Mouse (Mus musculus) G1E (cell line): Measurements from ENCODE around the gene Stom. TPM values are rescaled to one million over a fixed set of nuclear protein-coding genes. Genes with fewer than 3 reads are reported as not detected.

Experiments used
- ATAC-seq: 2 replicates; pipeline ENCODE4 v1.8.0; 2016; ENCODE audit warnings: mild to moderate bottlenecking; ENCODE audit not compliant: insufficient number of reproducible peaks, poor library complexity, low FRiP score, severe bottlenecking; ENCODE audit errors: extremely low read depth
- DNase-seq: peaks from one replicate; pipeline ENCODE4 v3.0.0; 2012; ENCODE audit warnings: low spot score
- H3K27me3 ChIP-seq: 2 replicates; pipeline ENCODE4 v1.6.1; 2012; ENCODE audit warnings: mild to moderate bottlenecking, low read length, inconsistent platforms; ENCODE audit not compliant: insufficient read depth
- H3K36me3 ChIP-seq: replicated peaks from 2 replicates; pipeline ENCODE3; 2012; ENCODE audit warnings: mild to moderate bottlenecking, inconsistent platforms
- H3K4me1 ChIP-seq: 2 replicates; pipeline ENCODE4 v1.6.1; 2012; ENCODE audit warnings: low read depth, low read length, inconsistent platforms, mixed read lengths; ENCODE audit not compliant: insufficient read depth
- H3K4me3 ChIP-seq: 2 replicates; pipeline ENCODE4 v1.5.1; 2012; ENCODE audit warnings: low read depth, mild to moderate bottlenecking, inconsistent platforms, low read length, moderate library complexity, mixed read lengths
- H3K9me3 ChIP-seq: replicated peaks from 2 replicates; pipeline ENCODE4 v1.6.1; 2012; ENCODE audit warnings: inconsistent platforms
- CTCF ChIP-seq: IDR thresholded peaks from 2 replicates; pipeline ENCODE4 v1.5.1; 2012; ENCODE audit warnings: low read depth, low read length, inconsistent platforms, mixed read lengths
- GATA1 ChIP-seq: IDR thresholded peaks from 2 replicates; pipeline ENCODE4 v1.6.1; 2012; ENCODE audit warnings: borderline replicate concordance, low read length, inconsistent platforms, mixed read lengths
- GATA2 ChIP-seq: IDR thresholded peaks from 2 replicates; pipeline ENCODE4 v1.6.1; 2012; ENCODE audit warnings: low read depth, low read length, inconsistent platforms, borderline replicate concordance
- POLR2AphosphoS5 ChIP-seq: IDR thresholded peaks from 2 replicates; pipeline ENCODE4 v1.6.1; 2012; ENCODE audit warnings: low read depth, low read length, inconsistent platforms; ENCODE audit not compliant: insufficient replicate concordance
- TAL1 ChIP-seq: conservative IDR thresholded peaks from 2 replicates; pipeline ENCODE4 v1.6.1; 2012; ENCODE audit warnings: low read depth, low read length, inconsistent platforms, mixed read lengths
- polyA plus RNA-seq: library from polyadenylated mRNA; stranded (reverse); fragments of >175 nt; gene quantifications from 2 replicates; pipeline ENCODE4 v1.2.3, GENCODE M21; 2012
- total RNA-seq, 2 experiments: library from RNA; stranded (forward) in 1 of 2; stranded (reverse) in 1 of 2; fragments of 200-1000 nt in 1 of 2; fragments of >200 nt in 1 of 2; fragmentation: Nextera tagmentation in 1 of 2; gene quantifications; 2 replicates each; pipeline ENCODE4 v1.2.3; 2014 to 2017

The Stom gene
- total and polyA plus RNA-seq, 3 experiments, result 3.4 to 51.4 (median 13.7) TPM

- H3K4me3 ChIP-seq, result no peak overlapping the region
- ATAC-seq, result no peak
- DNase-seq, result no peak
- H3K4me1 ChIP-seq, result peaks cover 46% of the 10 kb centered on the region
- peaks cover 45% of the 10 kb centered on the region for H3K36me3 ChIP-seq
- H3K9me3 ChIP-seq, result no peaks in the 10 kb centered on the region
- H3K27me3 ChIP-seq, result no peaks in the 10 kb centered on the region
- TF ChIP-seq TAL1 (no peak), GATA2 (no peak), POLR2AphosphoS5 (no peak), GATA1 (no peak), CTCF (no peak)
These were observed 10.8 kb downstream of the Stom start for GRCm38 (mm10) chr2:35325930-35326329.

DNA sequence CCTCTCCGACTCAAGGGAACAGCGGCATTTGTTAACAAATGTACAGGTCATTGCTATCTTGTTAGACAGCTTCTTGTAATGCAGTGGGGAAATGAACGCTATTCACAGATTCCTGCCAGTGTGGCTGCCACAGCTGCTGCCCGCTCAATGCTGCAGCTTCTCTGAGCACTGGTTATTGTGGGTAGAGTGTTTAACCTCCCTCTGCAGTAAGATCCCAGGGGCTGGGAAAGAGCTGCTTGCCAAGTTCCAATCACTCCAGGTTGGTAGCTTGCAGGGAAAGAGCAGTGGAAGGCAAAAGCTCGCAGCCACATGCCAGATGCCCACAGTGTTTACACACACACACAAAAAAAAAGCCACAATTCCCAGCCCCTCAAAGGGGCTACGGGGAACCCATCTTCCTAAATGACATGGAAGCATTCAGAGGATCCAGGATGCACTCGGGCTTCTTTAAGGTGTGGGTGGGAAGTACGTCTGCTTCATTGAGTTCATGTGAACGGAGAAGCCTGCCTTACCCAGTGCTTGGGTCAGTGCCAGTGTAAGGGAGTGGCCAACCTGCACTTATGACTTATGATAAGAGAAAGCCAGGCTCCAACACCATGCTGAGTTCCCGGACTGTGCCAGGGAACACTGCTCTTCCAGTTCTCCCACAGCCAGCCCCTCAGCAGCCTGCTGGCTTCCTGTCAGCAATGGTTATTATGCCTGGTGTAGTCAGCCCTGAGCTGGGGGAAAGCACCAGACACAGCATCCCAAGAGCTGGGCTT is 14.2 kb downstream of the Stom start:
- DNase-seq (no peak), ATAC-seq (no peak)
- no peak for TF ChIP-seq GATA1
- TF ChIP-seq CTCF, result no peak
- no peak for TF ChIP-seq TAL1
- no peak for TF ChIP-seq POLR2AphosphoS5
- TF ChIP-seq GATA2, result no peak
- no peak overlapping the region for H3K4me3 ChIP-seq
- peaks cover 75% of the 10 kb centered on the region for H3K36me3 ChIP-seq
- peaks cover 25% of the 10 kb centered on the region for H3K4me1 ChIP-seq
- H3K27me3 ChIP-seq, result no peaks in the 10 kb centered on the region
- no peaks in the 10 kb centered on the region for H3K9me3 ChIP-seq

DNA sequence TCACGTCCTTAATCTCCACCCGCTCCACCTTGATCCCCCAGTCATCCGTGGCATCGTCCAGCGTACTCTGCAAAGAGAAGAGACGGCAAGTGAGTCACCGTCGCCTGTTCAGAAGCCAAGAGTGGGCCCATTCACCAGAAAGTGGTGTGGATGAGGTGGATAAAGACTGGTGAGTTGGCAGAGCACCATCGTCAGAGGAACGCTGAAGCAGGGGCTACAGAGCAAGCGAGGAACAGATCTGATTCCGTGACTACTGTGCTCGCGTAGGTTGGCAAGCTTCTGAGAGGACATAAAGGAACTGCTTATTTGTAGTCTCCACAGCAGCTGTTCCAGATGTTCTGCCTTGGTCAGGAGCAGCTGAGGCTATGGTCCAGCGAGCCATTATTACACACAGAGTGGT is 16.4 kb downstream of the Stom start:
- DNase-seq (no peak), ATAC-seq (no peak)
- H3K4me3 ChIP-seq, result no peak overlapping the region
- H3K9me3 ChIP-seq, result no peaks in the 10 kb centered on the region
- H3K36me3 ChIP-seq, result peaks cover 86% of the 10 kb centered on the region
- H3K27me3 ChIP-seq, result no peaks in the 10 kb centered on the region
- TF ChIP-seq POLR2AphosphoS5 (no peak), CTCF (no peak), TAL1 (no peak), GATA2 (no peak), GATA1 (no peak)
- peaks cover 9% of the 10 kb centered on the region for H3K4me1 ChIP-seq

DNA sequence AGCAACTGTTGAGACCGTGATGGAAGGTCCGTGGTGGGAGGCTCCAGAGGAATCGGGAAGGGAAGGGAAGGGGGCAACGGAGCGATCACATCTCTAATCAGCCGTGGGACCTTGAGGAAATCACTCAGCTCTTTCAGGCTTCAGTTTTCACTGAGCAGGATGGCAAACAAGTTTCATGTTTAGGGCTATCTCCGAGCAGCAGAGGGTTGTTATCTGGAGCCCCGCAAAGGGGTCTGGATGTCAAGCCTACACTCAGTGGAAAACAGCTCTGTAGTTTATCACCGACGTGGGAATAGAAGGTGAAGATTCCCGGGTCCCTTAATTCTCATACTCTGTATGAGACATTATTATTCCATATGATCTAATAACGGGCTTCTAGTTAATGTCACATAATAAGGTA is 18.4 kb downstream of the Stom start:
- no peaks in the 10 kb centered on the region for H3K27me3 ChIP-seq
- H3K4me1 ChIP-seq, result peaks cover 9% of the 10 kb centered on the region
- DNase-seq (no peak), ATAC-seq (no peak)
- no peak overlapping the region for H3K4me3 ChIP-seq
- peaks cover 75% of the 10 kb centered on the region for H3K36me3 ChIP-seq
- no peaks in the 10 kb centered on the region for H3K9me3 ChIP-seq
- TF ChIP-seq CTCF (no peak), TAL1 (no peak), GATA1 (no peak), GATA2 (no peak), POLR2AphosphoS5 (no peak)

DNA sequence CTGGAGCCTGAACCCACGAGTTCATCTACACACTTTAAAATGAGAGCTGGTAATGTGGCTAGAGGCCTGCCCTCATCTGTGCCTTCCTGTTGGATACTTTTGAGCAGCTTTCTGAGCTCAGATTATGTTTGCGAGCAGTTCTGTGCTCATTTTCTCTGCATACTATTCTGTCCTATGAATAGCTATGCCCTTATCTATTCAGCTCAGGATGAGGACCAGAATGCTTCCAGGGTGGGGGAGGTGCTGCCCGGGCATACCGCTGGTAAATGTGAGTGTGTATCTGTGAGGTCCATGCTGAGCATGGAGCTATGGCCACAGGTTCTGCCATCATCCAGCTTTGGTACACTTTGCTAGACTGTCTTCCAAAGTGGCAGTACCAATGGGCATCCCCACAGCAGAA is 19.2 kb downstream of the Stom start:
- ATAC-seq, result peak; percentile 15; the same call in 1 of the 2 replicates

DNA sequence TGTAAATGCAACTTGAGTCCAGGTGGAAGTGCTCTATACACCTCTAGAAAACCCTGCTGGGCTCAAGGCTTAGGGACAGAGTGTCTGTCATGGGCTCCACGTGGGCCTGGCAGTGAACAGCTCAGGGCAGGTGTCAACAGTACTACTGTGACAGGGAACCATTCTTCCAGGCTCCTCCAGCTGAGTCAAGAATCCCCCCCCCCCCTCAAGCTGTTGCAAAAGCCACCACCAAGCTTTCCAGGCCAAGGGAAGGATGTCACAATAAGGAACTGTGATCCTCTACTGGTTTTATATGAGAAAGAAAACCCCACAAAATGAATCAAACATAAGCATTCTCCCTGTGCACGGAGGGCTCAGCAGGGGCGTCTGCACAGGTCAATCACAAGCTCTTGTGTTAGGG is 22.5 kb downstream of the Stom start:
- peaks cover 5% of the 10 kb centered on the region; the same call in 1 of the 2 replicates for H3K4me1 ChIP-seq
- peaks cover 36% of the 10 kb centered on the region for H3K36me3 ChIP-seq
- ATAC-seq, result no peak

More for the DNA sequence above, 19.2 kb downstream of the Stom start:
- Histone ChIP-seq H3K27me3 (no peaks in the 10 kb centered on the region), H3K36me3 (peaks cover 69% of the 10 kb centered on the region), H3K9me3 (no peaks in the 10 kb centered on the region), H3K4me1 (peaks cover 9% of the 10 kb centered on the region), H3K4me3 (no peak overlapping the region)
- TF ChIP-seq GATA1 (no peak), TAL1 (no peak), GATA2 (no peak), CTCF (no peak)
- no peak for DNase-seq

More for the DNA sequence above, 22.5 kb downstream of the Stom start:
- no peak for DNase-seq
- Histone ChIP-seq H3K9me3 (no peaks in the 10 kb centered on the region), H3K27me3 (peaks cover 22% of the 10 kb centered on the region), H3K4me3 (no peak overlapping the region)
- TF ChIP-seq CTCF, result no peak
- no peak for TF ChIP-seq GATA2
- no peak for TF ChIP-seq POLR2AphosphoS5
- TF ChIP-seq TAL1, result no peak
- TF ChIP-seq GATA1, result no peak
